Mouse (Mus musculus) MEL (cell line): ENCODE data around the gene Kif15. TPM values are rescaled to one million over a fixed set of nuclear protein-coding genes. Genes with fewer than 3 reads are reported as not detected.

Experiments used
- DNase-seq: peaks from one replicate; pipeline ENCODE4 v3.0.0; 2011; ENCODE audit warnings: low read depth, low spot score
- H3K27ac ChIP-seq: 2 replicates; pipeline ENCODE4 v1.5.1; 2012; ENCODE audit warnings: low read depth, mild to moderate bottlenecking, control low read depth, low read length, moderate library complexity; ENCODE audit not compliant: control insufficient read depth
- H3K27me3 ChIP-seq, 2 experiments: fragments of 150-350 bp in 1 of 2; sonication (generic) in 1 of 2; 2 replicates each; pipeline ENCODE4 v1.6.1; 2012; ENCODE audit warnings: low read length in 2 of 2, mild to moderate bottlenecking in 2 of 2, improper control_type of control experiment in 1 of 2, moderate library complexity in 1 of 2; ENCODE audit not compliant: insufficient read depth in 2 of 2, control insufficient read depth in 1 of 2
- H3K36me3 ChIP-seq, 2 experiments: 2 replicates each; pipeline ENCODE4 v1.6.1; 2012 to 2014; ENCODE audit warnings: low read length in 2 of 2, improper control_type of control experiment in 1 of 2, inconsistent platforms in 1 of 2, mild to moderate bottlenecking in 1 of 2; ENCODE audit not compliant: insufficient read depth in 2 of 2, control insufficient read depth in 1 of 2
- H3K4me1 ChIP-seq, 2 experiments: fragments of 150-350 bp in 1 of 2; sonication (generic) in 1 of 2; 2 replicates each; pipeline ENCODE4 v1.6.1; 2012; ENCODE audit warnings: low read length in 2 of 2, improper control_type of control experiment in 1 of 2, mild to moderate bottlenecking in 1 of 2; ENCODE audit not compliant: insufficient read depth in 2 of 2, control insufficient read depth in 1 of 2
- H3K4me3 ChIP-seq, 2 experiments: fragments of 150-350 bp in 1 of 2; sonication (generic) in 1 of 2; 2 replicates each; pipeline ENCODE4 v1.5.1; 2012; ENCODE audit warnings: low read depth in 2 of 2, low read length in 2 of 2, mild to moderate bottlenecking in 2 of 2, moderate library complexity in 2 of 2, control low read depth in 1 of 2, improper control_type of control experiment in 1 of 2; ENCODE audit not compliant: control insufficient read depth in 1 of 2, insufficient read depth in 1 of 2
- H3K79me2 ChIP-seq: 2 replicates; pipeline ENCODE4 v1.6.1; 2012; ENCODE audit warnings: mild to moderate bottlenecking, low read length, moderate library complexity; ENCODE audit not compliant: control insufficient read depth, poor library complexity, insufficient read depth
- H3K9ac ChIP-seq: 2 replicates; pipeline ENCODE4 v1.6.1; 2012; ENCODE audit warnings: low read depth, mild to moderate bottlenecking, control low read depth, low read length, moderate library complexity; ENCODE audit not compliant: control insufficient read depth, poor library complexity, severe bottlenecking
- H3K9me3 ChIP-seq: fragments of 150-350 bp; sonication (generic); replicated peaks from 2 replicates; pipeline ENCODE4 v1.6.1; 2012; ENCODE audit warnings: mild to moderate bottlenecking, low read length, improper control_type of control experiment, moderate library complexity; ENCODE audit not compliant: insufficient read depth
- CTCF ChIP-seq, 3 experiments: IDR thresholded peaks in 2 of 3; conservative IDR thresholded peaks in 1 of 3; 2 replicates each; pipeline ENCODE4 v1.5.1; 2011 to 2012; ENCODE audit warnings: low read length in 3 of 3, low read depth in 2 of 3, mild to moderate bottlenecking in 2 of 3, improper control_type of control experiment in 1 of 3, inconsistent platforms in 1 of 3, mixed read lengths in 1 of 3, moderate library complexity in 1 of 3; ENCODE audit not compliant: control insufficient read depth in 1 of 3, insufficient read depth in 1 of 3, poor library complexity in 1 of 3, severe bottlenecking in 1 of 3
- E2F4 ChIP-seq: IDR thresholded peaks from 2 replicates; pipeline ENCODE4 v1.6.1; 2011; ENCODE audit warnings: low read depth, low read length, improper control_type of control experiment, borderline replicate concordance
- ELF1 ChIP-seq: IDR thresholded peaks from 2 replicates; pipeline ENCODE4 v1.6.1; 2014; ENCODE audit warnings: low read depth, mild to moderate bottlenecking, inconsistent platforms, low read length, improper control_type of control experiment, moderate library complexity
- ETS1 ChIP-seq: IDR thresholded peaks from 2 replicates; pipeline ENCODE4 v1.6.1; 2012; ENCODE audit warnings: low read depth, mild to moderate bottlenecking, inconsistent platforms, low read length, improper control_type of control experiment, moderate library complexity
- GATA1 ChIP-seq: IDR thresholded peaks from 2 replicates; pipeline ENCODE4 v1.6.1; 2011; ENCODE audit warnings: low read depth, low read length, improper control_type of control experiment
- HCFC1 ChIP-seq: IDR thresholded peaks from 2 replicates; pipeline ENCODE4 v1.6.1; 2012; ENCODE audit warnings: low read depth, mild to moderate bottlenecking, inconsistent platforms, low read length, improper control_type of control experiment, moderate library complexity
- MAFK ChIP-seq: IDR thresholded peaks from 2 replicates; pipeline ENCODE4 v1.6.1; 2011; ENCODE audit warnings: low read depth, mild to moderate bottlenecking, low read length, improper control_type of control experiment, borderline replicate concordance
- MAX ChIP-seq: IDR thresholded peaks from 2 replicates; pipeline ENCODE4 v1.6.1; 2011; ENCODE audit warnings: low read length, improper control_type of control experiment
- MEF2A ChIP-seq: IDR thresholded peaks from 2 replicates; pipeline ENCODE4 v1.6.1; 2014; ENCODE audit warnings: low read depth, mild to moderate bottlenecking, inconsistent platforms, low read length, improper control_type of control experiment; ENCODE audit not compliant: poor library complexity, insufficient replicate concordance, severe bottlenecking; ENCODE audit errors: extremely low read depth
- MXI1 ChIP-seq: IDR thresholded peaks from 2 replicates; pipeline ENCODE4 v1.6.1; 2011; ENCODE audit warnings: mild to moderate bottlenecking, low read depth, low read length, improper control_type of control experiment
- MYC ChIP-seq: IDR thresholded peaks from 2 replicates; pipeline ENCODE4 v1.6.1; 2011; ENCODE audit warnings: low read depth, mild to moderate bottlenecking, low read length, improper control_type of control experiment, moderate library complexity
- NELFE ChIP-seq: IDR thresholded peaks from 2 replicates; pipeline ENCODE4 v1.6.1; 2011; ENCODE audit warnings: low read depth, low read length, improper control_type of control experiment
- NRF1 ChIP-seq: IDR thresholded peaks from 2 replicates; pipeline ENCODE4 v1.6.1; 2014; ENCODE audit warnings: low read depth, mild to moderate bottlenecking, inconsistent platforms, low read length, improper control_type of control experiment, moderate library complexity; ENCODE audit not compliant: poor library complexity, insufficient read depth, severe bottlenecking
- POLR2A ChIP-seq, 2 experiments: IDR thresholded peaks; 2 replicates each; pipeline ENCODE4 v1.6.1; 2011 to 2012; ENCODE audit warnings: low read length in 2 of 2, mild to moderate bottlenecking in 2 of 2, control low read depth in 1 of 2, improper control_type of control experiment in 1 of 2, low read depth in 1 of 2, moderate library complexity in 1 of 2; ENCODE audit not compliant: control insufficient read depth in 1 of 2, insufficient read depth in 1 of 2, poor library complexity in 1 of 2
- POLR2AphosphoS2 ChIP-seq: IDR thresholded peaks from 2 replicates; pipeline ENCODE4 v1.6.1; 2011; ENCODE audit warnings: low read length, improper control_type of control experiment
- POLR2AphosphoS5 ChIP-seq: IDR thresholded peaks from 2 replicates; pipeline ENCODE4 v1.6.1; 2012; ENCODE audit warnings: low read depth, borderline replicate concordance, mild to moderate bottlenecking, inconsistent platforms, low read length, moderate library complexity, mixed read lengths
- SIN3A ChIP-seq: IDR thresholded peaks from 2 replicates; pipeline ENCODE4 v1.6.1; 2012; ENCODE audit warnings: low read length, improper control_type of control experiment, inconsistent platforms
- SMC3 ChIP-seq: IDR thresholded peaks from 2 replicates; pipeline ENCODE4 v1.6.1; 2011; ENCODE audit warnings: low read depth, low read length, improper control_type of control experiment
- TBP ChIP-seq: IDR thresholded peaks from 2 replicates; pipeline ENCODE4 v1.8.0; 2011; ENCODE audit warnings: low read depth, low read length, improper control_type of control experiment
- TCF12 ChIP-seq: IDR thresholded peaks from 2 replicates; pipeline ENCODE4 v1.6.1; 2014; ENCODE audit warnings: low read depth, mild to moderate bottlenecking, inconsistent platforms, low read length, improper control_type of control experiment, moderate library complexity
- UBTF ChIP-seq: IDR thresholded peaks from 2 replicates; pipeline ENCODE4 v1.6.1; 2012; ENCODE audit warnings: low read depth, mild to moderate bottlenecking, inconsistent platforms, low read length, improper control_type of control experiment, moderate library complexity, borderline replicate concordance; ENCODE audit not compliant: insufficient read depth
- polyA plus RNA-seq, 2 experiments: library from polyadenylated mRNA; stranded (reverse) in 1 of 2; unstranded in 1 of 2; fragments of >175 nt in 1 of 2; fragments of >200 nt in 1 of 2; gene quantifications; 2 replicates each; pipeline versions ENCODE4 v1.2.1 to v1.2.4; 2012; ENCODE audit warnings: low replicate concordance in 2 of 2, low read depth in 1 of 2; ENCODE audit not compliant: insufficient read length in 2 of 2, insufficient read depth in 1 of 2, missing spikeins in 1 of 2
- total RNA-seq: library from RNA; depleted of rRNA; stranded (reverse); fragments of 300-350 nt; gene quantifications from 2 replicates; pipeline ENCODE4 v1.2.3, GENCODE M21; 2012; rRNA removed

Kif15 gene
- 48.0 and 54.4 TPM in 2 replicates for total RNA-seq
- 10 to 100 TPM in 1 of 2 experiments, not detected in 1; 81.7 TPM for polyA plus RNA-seq

GRCm38 (mm10) chr9:122950643-122951475 is at the start of gene Kif15, which contains the start of gene 1110059G10Rik:
TSS of gene Kif15 (plus strand) at chr9:122951046.
TSS of gene 1110059G10Rik (minus strand) at chr9:122951000.
- H3K27ac ChIP-seq: peak within 1 kb of the TSS; percentile 91
- peaks cover 0 to 30% of the 10 kb centered on the region in 2 experiments; a peak in 3 of 4 replicates for H3K36me3 ChIP-seq
- H3K4me3 ChIP-seq: peak within 1 kb of the TSS; percentile 77 to 99
- H3K9me3 ChIP-seq: no peaks in the 10 kb centered on the region
- DNase-seq: peak; percentile 97
- H3K27me3 ChIP-seq: no peaks in the 10 kb centered on the region
- H3K9ac ChIP-seq: peak within 1 kb of the TSS; percentile 98
- H3K4me1 ChIP-seq: peaks cover 4 to 7% of the 10 kb centered on the region in 2 experiments; a peak in 2 of 4 replicates
- 0 out of 2 replicates have a peak, but pooled peaks have one; percentile 38 for TF ChIP-seq TCF12
- TF ChIP-seq MYC: no peak; the same call in 1 of the 2 replicates
- TF ChIP-seq MAX: peak; percentile 53
- peak; percentile 57; the same call in 1 of the 2 replicates for TF ChIP-seq UBTF
- peak; percentile 78 for TF ChIP-seq TBP
- TF ChIP-seq ELF1: peak; percentile 80
- TF ChIP-seq POLR2AphosphoS2: peak; percentile 61
- TF ChIP-seq NELFE: peak; percentile 79
- peak; percentile 83 for TF ChIP-seq MXI1
- TF ChIP-seq E2F4: peak; percentile 97
- no peak for TF ChIP-seq MAFK
- no peak for TF ChIP-seq POLR2AphosphoS5
- TF ChIP-seq CTCF (IDR thresholded peaks at IDR 0.05 in 2 of 3, conservative IDR thresholded peaks at IDR 0.05 in 1 of 3; ENCODE audit: control insufficient read depth in 1 of 3, insufficient read depth in 1 of 3, low read depth in 2 of 3, low read length in 3 of 3, poor library complexity in 1 of 3, severe bottlenecking in 1 of 3): no peak
- TF ChIP-seq NRF1: no peak
- peak; percentile 85 for TF ChIP-seq SIN3A
- no peak for TF ChIP-seq GATA1
- no peak for TF ChIP-seq MEF2A
- TF ChIP-seq HCFC1: peak; percentile 90
- TF ChIP-seq ETS1: 0 out of 2 replicates have a peak, but pooled peaks have one; percentile 5
- peak; percentile 47 to 91 for TF ChIP-seq POLR2A (IDR thresholded peaks at IDR 0.05; ENCODE audit: control insufficient read depth in 1 of 2, insufficient read depth in 1 of 2, low read depth in 1 of 2, low read length in 2 of 2, poor library complexity in 1 of 2)
- no peak for TF ChIP-seq SMC3
- peaks cover 49% of the 10 kb centered on the region for H3K79me2 ChIP-seq
